Mouse (Mus musculus): Measurements from ENCODE around the gene Cisd2.

Gene Cisd2

DNA sequence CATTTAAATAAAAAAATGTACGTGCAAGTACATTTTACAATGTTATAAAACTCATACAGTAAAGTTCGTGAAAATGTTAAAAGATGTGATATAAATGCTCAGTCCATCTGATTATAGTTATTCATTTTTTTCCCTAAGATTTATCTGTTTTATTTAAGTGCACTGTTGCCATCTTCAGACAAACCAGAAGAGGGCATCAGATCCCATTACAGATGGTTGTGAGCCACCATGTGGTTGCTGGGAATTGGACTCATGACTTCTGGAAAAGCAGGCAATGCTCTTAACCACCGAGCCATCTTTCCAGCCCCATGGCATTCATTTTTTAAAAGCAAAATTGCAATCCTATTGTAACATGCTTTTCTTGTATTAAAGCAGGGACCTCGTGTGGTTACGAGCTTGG, 14.5 kb downstream of the Cisd2 start:
- DNase-seq, result no peak

DNA sequence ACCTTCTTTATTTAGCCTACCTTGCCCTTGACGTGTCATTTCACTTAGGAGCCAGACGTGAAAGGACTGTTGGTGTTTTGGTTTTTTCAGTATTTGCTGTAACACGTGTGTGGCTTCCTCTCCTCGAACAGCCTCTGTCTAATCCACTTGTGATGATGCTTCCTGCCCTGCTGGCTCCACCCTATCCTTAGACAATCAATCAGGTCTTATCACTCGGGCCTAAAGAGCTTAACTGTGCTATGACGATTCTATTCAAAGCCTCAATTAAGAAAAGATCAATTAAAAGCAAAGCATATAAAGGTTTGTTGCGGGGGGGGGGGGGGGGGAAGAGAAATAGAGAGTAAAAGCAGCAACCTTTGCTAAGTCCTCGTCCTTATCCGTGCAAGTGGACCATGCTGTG, 16.4 kb downstream of the Cisd2 start:
- DNase-seq, result no peak

DNA sequence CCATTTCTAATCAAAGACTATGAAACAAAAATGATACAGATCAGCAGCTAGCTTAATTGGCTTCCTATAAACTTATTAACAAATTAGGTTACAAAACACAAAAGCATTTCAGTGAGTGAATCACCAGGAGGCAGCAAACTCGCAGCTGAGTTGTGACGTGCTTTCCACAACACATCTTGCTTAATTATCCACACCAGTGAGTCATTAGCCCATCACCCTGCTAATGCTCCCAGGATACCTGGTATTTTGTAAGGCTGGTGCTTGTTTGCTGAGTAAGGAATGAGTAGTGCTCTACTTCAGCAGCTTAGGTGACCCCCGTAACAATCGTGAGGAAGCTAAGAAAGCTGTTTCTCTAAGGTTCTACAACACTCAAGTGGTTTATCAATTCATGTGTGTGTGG, 19.1 kb downstream of the Cisd2 start:
- DNase-seq, result peak; percentile 25

DNA sequence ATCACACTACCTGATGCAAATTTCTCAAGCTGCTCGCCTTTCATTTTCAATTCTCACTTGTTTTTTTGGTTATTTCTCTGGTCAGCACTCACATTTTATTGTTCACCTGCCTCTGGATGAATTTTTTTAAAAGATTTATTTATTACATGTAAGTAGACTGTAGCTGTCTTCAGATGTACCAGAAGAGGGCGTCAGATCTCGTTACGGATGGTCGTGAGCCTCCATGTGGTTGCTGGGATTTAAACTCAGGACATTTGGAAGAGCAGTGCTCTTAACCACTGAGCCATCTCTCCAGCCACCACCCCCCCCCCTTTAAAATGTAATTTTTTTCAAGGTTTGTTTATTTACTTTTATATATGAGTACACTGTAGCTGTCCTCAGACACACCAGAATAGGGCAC, 19.9 kb downstream of the Cisd2 start:
- DNase-seq, result no peak

DNA sequence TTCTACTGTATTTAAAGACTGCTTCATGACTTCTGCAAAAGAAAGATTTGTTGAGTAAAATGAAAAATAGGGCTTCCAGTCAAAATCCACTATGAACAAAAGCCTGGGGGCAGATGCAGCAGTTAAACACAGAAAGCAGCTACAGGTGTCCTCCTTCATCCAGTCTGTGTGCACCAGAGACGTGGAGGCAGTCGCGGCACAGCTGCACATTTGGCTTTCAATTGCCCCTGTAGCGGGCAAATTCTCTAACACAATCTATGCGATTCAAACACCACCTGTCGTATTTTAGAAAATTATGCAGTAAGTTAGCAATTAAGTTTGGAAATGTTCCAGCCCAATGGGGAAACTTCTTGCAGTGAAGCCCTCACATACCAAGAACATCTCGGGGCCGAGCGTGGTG, 20.5 kb downstream of the Cisd2 start:
- DNase-seq, result no peak

DNA sequence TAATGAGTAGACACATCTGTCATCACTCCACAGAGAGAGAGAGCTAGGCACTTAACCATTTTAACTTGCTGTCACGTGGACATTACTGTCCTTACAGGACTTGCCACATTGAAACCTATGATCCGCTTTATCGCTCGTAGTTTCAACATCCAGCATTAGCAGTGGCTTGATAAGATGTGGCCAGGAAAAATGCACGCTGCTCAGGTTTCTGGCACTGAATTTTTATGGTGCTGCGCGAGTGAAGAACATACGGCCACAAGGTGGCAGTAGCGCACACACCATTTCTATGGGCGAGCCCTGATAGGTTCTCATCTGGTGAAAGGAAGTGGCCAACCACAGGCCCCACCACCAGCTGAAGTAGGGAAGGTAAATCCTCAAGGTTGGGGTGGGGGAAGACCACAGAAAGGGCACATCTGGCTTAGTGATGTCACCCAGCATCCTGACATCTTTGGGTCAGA, 21.5 kb downstream of the Cisd2 start:
- DNase-seq, result peak; percentile 89

DNA sequence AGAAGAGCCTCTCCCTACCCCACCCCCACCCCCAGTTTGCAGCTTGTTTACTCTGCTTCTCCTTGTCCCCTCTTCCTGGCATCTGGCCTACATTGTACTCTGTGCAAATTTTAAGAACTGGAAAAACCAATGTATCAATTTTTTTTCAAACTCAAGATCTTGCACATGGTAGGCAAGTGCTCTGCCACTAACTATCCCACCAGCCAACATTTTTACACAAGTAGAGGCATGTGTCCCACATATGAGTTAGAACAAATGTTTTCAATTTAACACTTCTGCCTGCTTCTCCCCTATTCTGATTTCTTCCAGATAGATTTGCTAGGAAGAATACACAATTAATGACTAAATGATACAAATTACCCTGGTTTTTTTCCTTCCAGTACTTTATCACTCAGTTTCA, 26.6 kb downstream of the Cisd2 start:
- no peak for DNase-seq

DNA sequence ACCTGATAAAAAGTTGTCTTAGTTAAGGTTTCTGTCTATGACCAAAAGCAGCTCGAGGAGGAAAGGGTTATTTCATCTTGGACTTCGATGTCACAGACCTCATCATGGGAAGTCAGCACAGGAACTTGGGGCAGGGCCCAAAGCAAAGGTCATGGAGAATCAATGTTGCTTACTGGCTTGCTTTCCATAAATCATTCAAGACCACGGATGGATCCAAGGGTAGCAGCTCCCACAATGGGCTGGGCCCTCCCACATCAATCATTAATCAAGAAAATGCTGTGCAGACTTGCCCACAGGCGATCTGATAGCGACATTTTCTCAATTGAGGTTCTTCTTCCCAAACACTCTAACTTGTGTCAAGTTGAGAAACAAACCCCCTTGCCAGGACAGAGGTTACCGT, 27.6 kb downstream of the Cisd2 start:
- DNase-seq, result no peak

DNA sequence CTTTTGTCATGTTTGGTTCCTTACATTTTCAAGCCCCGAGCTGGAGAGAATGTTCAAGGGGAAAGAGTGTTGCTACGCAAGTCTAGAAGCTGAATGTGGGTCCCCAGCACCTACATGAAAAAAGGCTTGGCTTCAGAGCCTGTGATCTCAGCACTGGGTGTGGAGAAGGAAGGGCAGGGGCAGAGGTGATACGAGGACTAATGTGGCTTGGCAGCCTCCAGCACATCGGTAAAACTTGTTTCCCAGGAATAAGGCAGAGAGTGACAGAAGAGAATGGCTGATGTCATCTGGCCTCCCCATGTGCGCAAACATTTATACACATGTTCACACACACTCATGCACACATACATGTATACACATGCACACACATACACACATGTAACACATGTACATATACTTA, 28.6 kb downstream of the Cisd2 start:
- no peak for DNase-seq

DNA sequence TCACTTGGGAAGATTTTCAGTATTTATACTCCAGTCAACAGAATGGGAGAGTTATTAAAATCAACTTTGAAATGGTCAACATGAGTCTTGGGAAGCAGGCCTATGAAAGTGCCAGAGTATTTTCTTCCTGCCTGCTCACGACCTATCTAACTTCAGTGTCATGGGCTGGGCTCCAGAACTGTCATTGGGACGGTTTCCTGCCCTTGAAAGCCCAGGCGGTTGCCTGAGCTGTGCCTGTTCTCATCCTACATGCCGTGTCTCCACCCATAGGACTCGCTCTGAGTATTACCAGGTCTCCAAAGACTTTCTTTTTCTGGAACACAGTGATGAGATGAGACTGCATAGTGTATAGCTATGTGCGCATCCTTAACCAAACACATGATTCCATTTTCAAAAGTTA, 30.5 kb downstream of the Cisd2 start:
- no peak for DNase-seq

DNA sequence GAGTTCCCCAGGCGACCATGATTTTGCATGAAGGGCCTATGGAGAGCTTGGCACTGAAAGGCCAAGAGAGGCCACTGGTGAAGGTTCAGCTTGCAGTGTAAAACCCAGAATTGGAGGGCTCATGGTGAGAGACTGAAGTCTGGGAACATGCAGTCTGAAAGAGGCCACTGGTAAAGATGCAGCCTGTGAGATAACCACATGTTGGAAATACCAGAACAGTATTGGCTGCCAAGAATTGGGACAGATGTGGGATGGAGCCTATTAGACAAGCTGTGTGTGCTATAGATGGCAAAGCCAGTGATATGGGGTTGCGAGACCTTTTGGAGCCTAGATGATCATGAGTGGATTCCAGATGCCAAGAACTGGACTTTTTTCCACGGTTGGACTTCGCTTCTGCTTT, 43.9 kb downstream of the Cisd2 start:
- no peak for DNase-seq

DNA sequence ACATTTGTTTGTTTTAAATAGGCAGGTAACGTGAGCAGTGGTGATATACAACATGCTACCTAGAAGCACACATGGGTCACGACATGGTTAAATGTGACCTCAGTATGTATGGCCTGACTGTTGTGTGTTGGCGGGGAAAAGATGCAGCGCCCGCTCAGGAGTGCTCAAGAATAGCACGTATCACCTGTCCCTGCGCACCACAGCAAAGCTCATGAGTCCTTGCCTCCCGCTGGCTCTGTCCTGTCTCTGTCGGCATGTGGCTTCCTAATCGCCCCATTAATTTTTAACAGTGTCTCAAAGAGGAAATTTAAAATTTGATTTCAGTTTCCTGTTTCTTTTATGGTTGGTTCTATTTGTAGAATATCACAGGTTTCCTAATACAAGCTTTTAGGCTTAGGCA, 46.3 kb downstream of the Cisd2 start:
- DNase-seq, result no peak

DNA sequence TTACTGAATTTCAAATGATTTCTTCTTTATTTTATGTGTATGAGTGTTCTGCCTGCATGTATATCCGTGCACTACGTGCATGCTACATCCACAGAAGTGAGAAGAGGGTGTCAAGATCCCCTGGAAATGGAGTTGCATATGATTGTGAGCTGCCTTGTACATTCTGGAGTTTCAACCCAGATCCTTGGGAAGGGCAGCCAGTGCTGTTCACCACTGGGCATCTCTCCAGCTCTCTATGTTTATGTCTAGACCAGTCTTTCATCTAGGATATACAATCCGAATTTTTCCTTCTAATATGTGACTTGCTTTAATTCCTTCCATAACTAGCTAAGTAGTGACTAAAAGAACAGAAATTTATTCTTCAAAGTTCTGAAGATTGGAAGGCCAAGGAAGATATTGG, 47.9 kb downstream of the Cisd2 start:
- no peak for DNase-seq

DNA sequence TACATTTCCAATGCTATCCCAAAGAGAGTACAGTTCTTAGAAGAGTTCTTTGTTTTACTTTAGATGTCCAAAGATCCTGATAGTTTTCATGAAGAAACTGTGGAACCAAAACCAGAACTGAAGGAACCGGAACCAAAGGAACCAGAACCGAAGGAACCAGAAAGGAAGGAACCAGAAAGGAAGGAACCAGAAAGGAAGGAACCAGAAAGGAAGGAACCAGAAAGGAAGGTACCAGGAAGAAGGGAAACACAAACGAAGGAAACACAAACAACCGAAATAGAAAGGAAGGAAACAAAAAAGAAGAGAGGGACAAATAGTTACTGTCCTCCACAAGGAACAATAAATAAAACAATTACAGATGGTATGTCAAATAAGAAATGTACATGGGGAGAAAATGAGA, 66.3 kb downstream of the Cisd2 start:
- no peak for DNase-seq

Measured in retina, postnatal 1 day (tissue).